Mouse (Mus musculus): ENCODE data around the gene Pak6.

GRCm38 (mm10) chr2:118669245-118669644, 6.1 kb downstream of the Pak6 start:
- no peak for TF ChIP-seq CTCF (IDR thresholded peaks at IDR 0.05; ENCODE audit: insufficient read depth, low read depth, low read length)
- no peak for TF ChIP-seq POLR2A (IDR thresholded peaks at IDR 0.05; ENCODE audit: insufficient read depth, low read depth, low read length)
